Mouse (Mus musculus): ENCODE results near the gene Srebf1. TPM values are rescaled to one million over a fixed set of nuclear protein-coding genes. Genes with fewer than 3 reads are reported as not detected.

Srebf1 gene
- polyA plus RNA-seq, 2 experiments, result 37.6 to 38.8 TPM

- Histone ChIP-seq H3K4me2 (ENCODE audit: low read depth) (peak overlapping the region; percentile 26), H3K27me3 (ENCODE audit: control insufficient read depth, insufficient read depth, low read length) (no peaks in the 10 kb centered on the region), H3K9me3 (ENCODE audit: control insufficient read depth, low read length) (no peaks in the 10 kb centered on the region), H3K27ac (no peak overlapping the region), H3K4me1 (replicated peaks; ENCODE audit: control insufficient read depth in 2 of 2, insufficient read depth in 2 of 2, low read length in 1 of 2) (peaks cover 22 to 46% of the 10 kb centered on the region in 2 experiments), H3K9ac (replicated peaks) (no peak overlapping the region), H3K4me3 (ENCODE audit: insufficient read depth in 1 of 2, low read depth in 2 of 2, low read length in 2 of 2) (no peak overlapping the region), H3K36me3 (replicated peaks; ENCODE audit: control insufficient read depth, insufficient read depth, low read depth) (no peaks in the 10 kb centered on the region)
- peak; percentile 92 for ATAC-seq (ENCODE audit: insufficient read depth)
- TF ChIP-seq EP300 (IDR thresholded peaks at IDR 0.05; ENCODE audit: low read depth), result peak; percentile 81
- no peak for TF ChIP-seq CTCF (IDR thresholded peaks at IDR 0.05; ENCODE audit: low read depth)
- DNase-seq (ENCODE audit: low read depth in 3 of 3, low spot score in 3 of 3), result peak; percentile 50 to 61 (median 59)
- 9% methylated on average over 5 of the region's 5 CpGs for WGBS (ENCODE audit: insufficient replicate concordance)
Observed at GRCm38 (mm10) chr11:60159955-60160354, 62.4 kb downstream of the Srebf1 start.

- ATAC-seq (ENCODE audit: insufficient read depth) (no peak), DNase-seq (ENCODE audit: low read depth in 3 of 3, low spot score in 3 of 3) (no peak)
- no peak overlapping the region for H3K27ac ChIP-seq
- H3K9me3 ChIP-seq (ENCODE audit: control insufficient read depth, low read length), result no peaks in the 10 kb centered on the region
- no peak overlapping the region for H3K4me3 ChIP-seq (ENCODE audit: insufficient read depth in 1 of 2, low read depth in 2 of 2, low read length in 2 of 2)
- H3K27me3 ChIP-seq (ENCODE audit: control insufficient read depth, insufficient read depth, low read length), result no peaks in the 10 kb centered on the region
- WGBS (ENCODE audit: insufficient replicate concordance), result 58% methylated on average over 4 of the region's 4 CpGs
- TF ChIP-seq EP300 (IDR thresholded peaks at IDR 0.05; ENCODE audit: low read depth) (no peak), CTCF (IDR thresholded peaks at IDR 0.05; ENCODE audit: low read depth) (no peak)
- no peak overlapping the region for H3K4me2 ChIP-seq (ENCODE audit: low read depth)
- H3K9ac ChIP-seq (replicated peaks), result no peak overlapping the region
- H3K4me1 ChIP-seq (replicated peaks; ENCODE audit: control insufficient read depth in 2 of 2, insufficient read depth in 2 of 2, low read length in 1 of 2), result peaks cover 15 to 34% of the 10 kb centered on the region in 2 experiments
- no peaks in the 10 kb centered on the region for H3K36me3 ChIP-seq (replicated peaks; ENCODE audit: control insufficient read depth, insufficient read depth, low read depth)
Observed at GRCm38 (mm10) chr11:60158271-60158670, 64.1 kb downstream of the Srebf1 start.

- H3K4me1 ChIP-seq (replicated peaks; ENCODE audit: control insufficient read depth in 2 of 2, insufficient read depth in 2 of 2, low read length in 1 of 2), result peaks cover 11 to 34% of the 10 kb centered on the region in 2 experiments
- H3K27me3 ChIP-seq (ENCODE audit: control insufficient read depth, insufficient read depth, low read length), result no peaks in the 10 kb centered on the region
- no peaks in the 10 kb centered on the region for H3K9me3 ChIP-seq (ENCODE audit: control insufficient read depth, low read length)
- no peak overlapping the region for H3K4me2 ChIP-seq (ENCODE audit: low read depth)
- DNase-seq (ENCODE audit: low read depth in 3 of 3, low spot score in 3 of 3) (no peak), ATAC-seq (ENCODE audit: insufficient read depth) (no peak)
- no peak overlapping the region for H3K27ac ChIP-seq
- H3K4me3 ChIP-seq (ENCODE audit: insufficient read depth in 1 of 2, low read depth in 2 of 2, low read length in 2 of 2), result no peak overlapping the region
- TF ChIP-seq CTCF (IDR thresholded peaks at IDR 0.05; ENCODE audit: low read depth) (no peak), EP300 (IDR thresholded peaks at IDR 0.05; ENCODE audit: low read depth) (no peak)
- WGBS (ENCODE audit: insufficient replicate concordance), result 78% methylated on average over 5 of the region's 5 CpGs
- H3K9ac ChIP-seq (replicated peaks), result no peak overlapping the region
- no peaks in the 10 kb centered on the region for H3K36me3 ChIP-seq (replicated peaks; ENCODE audit: control insufficient read depth, insufficient read depth, low read depth)
Observed at GRCm38 (mm10) chr11:60155690-60156089, 66.7 kb downstream of the Srebf1 start.

DNA sequence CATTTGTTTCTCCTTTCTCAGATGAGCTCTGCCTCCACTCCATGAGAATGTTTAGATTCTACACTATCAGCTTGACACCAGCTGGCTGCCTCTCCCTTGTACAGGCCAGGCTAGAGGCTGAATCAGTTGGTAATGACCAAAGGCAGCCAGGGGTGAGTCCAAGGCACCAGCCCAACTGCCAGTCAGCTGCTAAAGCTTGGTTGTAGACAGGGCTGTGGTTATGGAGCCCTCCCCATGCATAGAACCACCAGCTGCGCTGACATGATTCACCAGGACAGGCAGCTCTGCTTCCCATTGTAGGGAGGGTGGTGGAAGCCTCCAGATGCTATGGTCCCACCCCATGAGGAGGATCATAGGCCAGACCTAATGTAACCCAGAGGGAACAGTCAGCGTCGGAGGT, 68.4 kb downstream of the Srebf1 start:
- Histone ChIP-seq H3K4me3 (ENCODE audit: insufficient read depth in 1 of 2, low read depth in 2 of 2, low read length in 2 of 2) (no peak overlapping the region), H3K27ac (no peak overlapping the region), H3K27me3 (ENCODE audit: control insufficient read depth, insufficient read depth, low read length) (no peaks in the 10 kb centered on the region), H3K4me1 (replicated peaks; ENCODE audit: control insufficient read depth in 2 of 2, insufficient read depth in 2 of 2, low read length in 1 of 2) (peaks cover 2 to 16% of the 10 kb centered on the region in 2 experiments; a peak in 3 of 4 replicates), H3K36me3 (replicated peaks; ENCODE audit: control insufficient read depth, insufficient read depth, low read depth) (no peaks in the 10 kb centered on the region), H3K9me3 (ENCODE audit: control insufficient read depth, low read length) (no peaks in the 10 kb centered on the region), H3K4me2 (ENCODE audit: low read depth) (no peak overlapping the region), H3K9ac (replicated peaks) (no peak overlapping the region)
- WGBS (ENCODE audit: insufficient replicate concordance), result 84% methylated on average over 3 of the region's 3 CpGs
- TF ChIP-seq EP300 (IDR thresholded peaks at IDR 0.05; ENCODE audit: low read depth) (no peak), CTCF (IDR thresholded peaks at IDR 0.05; ENCODE audit: low read depth) (no peak)
- ATAC-seq (ENCODE audit: insufficient read depth) (no peak), DNase-seq (ENCODE audit: low read depth in 3 of 3, low spot score in 3 of 3) (no peak)

DNA sequence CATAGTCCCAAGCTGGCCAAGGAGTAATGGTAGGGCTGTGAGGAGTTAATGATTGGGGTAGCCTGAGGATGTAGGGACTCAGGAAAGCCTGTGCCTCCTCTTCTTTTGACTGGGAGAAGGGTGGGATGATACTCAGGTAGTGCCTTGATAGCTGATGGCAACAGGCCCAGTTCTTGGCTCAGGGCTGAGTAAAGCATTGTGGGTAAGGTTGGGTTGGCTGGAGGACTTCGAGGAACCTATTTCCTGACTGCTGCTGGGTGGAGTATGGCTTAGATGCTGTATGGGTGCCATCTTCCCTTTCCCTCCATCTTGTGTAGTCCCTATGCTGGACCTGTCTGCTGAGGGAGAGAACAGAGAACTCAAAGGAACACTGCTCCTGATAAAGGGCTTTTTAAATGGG, 70.0 kb downstream of the Srebf1 start:
- Histone ChIP-seq H3K4me2 (ENCODE audit: low read depth) (no peak overlapping the region), H3K27me3 (ENCODE audit: control insufficient read depth, insufficient read depth, low read length) (no peaks in the 10 kb centered on the region), H3K9ac (replicated peaks) (no peak overlapping the region), H3K27ac (no peak overlapping the region), H3K4me3 (ENCODE audit: insufficient read depth in 1 of 2, low read depth in 2 of 2, low read length in 2 of 2) (no peak overlapping the region), H3K4me1 (replicated peaks; ENCODE audit: control insufficient read depth in 2 of 2, insufficient read depth in 2 of 2, low read length in 1 of 2) (peaks cover 0 to 3% of the 10 kb centered on the region in 2 experiments; a peak in 2 of 4 replicates), H3K36me3 (replicated peaks; ENCODE audit: control insufficient read depth, insufficient read depth, low read depth) (no peaks in the 10 kb centered on the region), H3K9me3 (ENCODE audit: control insufficient read depth, low read length) (no peaks in the 10 kb centered on the region)
- no peak for DNase-seq (ENCODE audit: low read depth in 3 of 3, low spot score in 3 of 3)
- ATAC-seq (ENCODE audit: insufficient read depth), result no peak
- TF ChIP-seq EP300 (IDR thresholded peaks at IDR 0.05; ENCODE audit: low read depth) (no peak), CTCF (IDR thresholded peaks at IDR 0.05; ENCODE audit: low read depth) (no peak)
- WGBS (ENCODE audit: insufficient replicate concordance), result 45% methylated on average over 1 of the region's 1 CpGs

All from liver, embryonic 14.5 days (tissue).